Mouse (Mus musculus): Measurements from ENCODE around the gene Dgkg. TPM values are rescaled to one million over a fixed set of nuclear protein-coding genes. Genes with fewer than 3 reads are reported as not detected.

Dgkg gene
- total RNA-seq, 2 experiments from 2014 or later, result 12.1 to 24.4 TPM

GRCm38 (mm10) chr16:22653817-22654476 lies 3.1 kb downstream of the Dgkg start:
- no peak for ATAC-seq (replicated peaks; ENCODE audit: poor library complexity, severe bottlenecking)

- peak; percentile 57 for ATAC-seq (replicated peaks; ENCODE audit: poor library complexity, severe bottlenecking)
These were observed 5.8 kb downstream of the Dgkg start for GRCm38 (mm10) chr16:22651244-22651643.

GRCm38 (mm10) chr16:22645256-22645655 lies 11.8 kb downstream of the Dgkg start:
- no peak for ATAC-seq (replicated peaks; ENCODE audit: poor library complexity, severe bottlenecking)

GRCm38 (mm10) chr16:22643460-22643859 lies 13.6 kb downstream of the Dgkg start:
- ATAC-seq (replicated peaks; ENCODE audit: poor library complexity, severe bottlenecking), result no peak

- no peak for ATAC-seq (replicated peaks; ENCODE audit: poor library complexity, severe bottlenecking)
These were observed 14.1 kb downstream of the Dgkg start for GRCm38 (mm10) chr16:22642953-22643352.

GRCm38 (mm10) chr16:22642054-22642453 lies 15.0 kb downstream of the Dgkg start:
- no peak for ATAC-seq (replicated peaks; ENCODE audit: poor library complexity, severe bottlenecking)

GRCm38 (mm10) chr16:22641588-22641987 lies 15.4 kb downstream of the Dgkg start:
- no peak for ATAC-seq (replicated peaks; ENCODE audit: poor library complexity, severe bottlenecking)

- ATAC-seq (replicated peaks; ENCODE audit: poor library complexity, severe bottlenecking), result no peak
These were observed 19.7 kb downstream of the Dgkg start for GRCm38 (mm10) chr16:22637311-22637710.

- ATAC-seq (replicated peaks; ENCODE audit: poor library complexity, severe bottlenecking), result no peak
These were observed 21.3 kb downstream of the Dgkg start for GRCm38 (mm10) chr16:22635706-22636105.

GRCm38 (mm10) chr16:22633063-22633462 lies 24.0 kb downstream of the Dgkg start:
- ATAC-seq (replicated peaks; ENCODE audit: poor library complexity, severe bottlenecking), result no peak

- no peak for ATAC-seq (replicated peaks; ENCODE audit: poor library complexity, severe bottlenecking)
These were observed 26.7 kb downstream of the Dgkg start for GRCm38 (mm10) chr16:22630351-22630750.

- peak; percentile 98 for ATAC-seq (replicated peaks; ENCODE audit: poor library complexity, severe bottlenecking)
These were observed 27.1 kb downstream of the Dgkg start for GRCm38 (mm10) chr16:22629900-22630299.

- peak; percentile 52 for ATAC-seq (replicated peaks; ENCODE audit: poor library complexity, severe bottlenecking)
These were observed 31.0 kb downstream of the Dgkg start for GRCm38 (mm10) chr16:22625987-22626386.

- no peak for ATAC-seq (replicated peaks; ENCODE audit: poor library complexity, severe bottlenecking)
These were observed 31.6 kb downstream of the Dgkg start for GRCm38 (mm10) chr16:22625412-22625811.

- ATAC-seq (replicated peaks; ENCODE audit: poor library complexity, severe bottlenecking), result no peak
These were observed 34.7 kb downstream of the Dgkg start for GRCm38 (mm10) chr16:22622286-22622685.

GRCm38 (mm10) chr16:22621299-22621920 lies 35.6 kb downstream of the Dgkg start:
- ATAC-seq (replicated peaks; ENCODE audit: poor library complexity, severe bottlenecking), result no peak

GRCm38 (mm10) chr16:22618424-22619056 lies 38.5 kb downstream of the Dgkg start:
- ATAC-seq (replicated peaks; ENCODE audit: poor library complexity, severe bottlenecking), result peak; percentile 72

GRCm38 (mm10) chr16:22615805-22616204 lies 41.2 kb downstream of the Dgkg start:
- peak; percentile 67 for ATAC-seq (replicated peaks; ENCODE audit: poor library complexity, severe bottlenecking)

- 0 out of 2 replicates have a peak, but pooled peaks have one; percentile 10 for ATAC-seq (replicated peaks; ENCODE audit: poor library complexity, severe bottlenecking)
These were observed 43.6 kb downstream of the Dgkg start for GRCm38 (mm10) chr16:22613186-22614073.

- ATAC-seq (replicated peaks; ENCODE audit: poor library complexity, severe bottlenecking), result no peak
These were observed 49.0 kb downstream of the Dgkg start for GRCm38 (mm10) chr16:22608046-22608445.

- ATAC-seq (replicated peaks; ENCODE audit: poor library complexity, severe bottlenecking), result no peak
These were observed 50.0 kb downstream of the Dgkg start for GRCm38 (mm10) chr16:22606989-22607388.
